Mouse (Mus musculus) stomach, postnatal 0 days (tissue): ENCODE data around the gene Cdt1. TPM values are rescaled to one million over a fixed set of nuclear protein-coding genes. Genes with fewer than 3 reads are reported as not detected.

Experiments used
- ATAC-seq: fragments of 200-750 bp; cut with Nextera tagmentation; 2 replicates; pipeline ENCODE4 v1.8.0; 2017; ENCODE audit not compliant: low FRiP score, low TSS enrichment
- DNase-seq: peaks from one replicate; pipeline ENCODE4 v3.0.0-alpha.2; 2016; ENCODE audit warnings: low spot score
- H3K27ac ChIP-seq: fragments of 300-500 bp; sonication (generic); replicated peaks from 2 replicates; pipeline ENCODE4 v1.5.1; 2014; ENCODE audit warnings: mild to moderate bottlenecking, control low read depth
- H3K27me3 ChIP-seq: fragments of 300-500 bp; sonication (generic); 2 replicates; pipeline ENCODE4 v1.6.1; 2014; ENCODE audit warnings: low read length; ENCODE audit not compliant: control insufficient read depth, insufficient read depth
- H3K36me3 ChIP-seq: fragments of 300-500 bp; sonication (generic); 2 replicates; pipeline ENCODE4 v1.6.1; 2014; ENCODE audit warnings: low read length, mixed read lengths; ENCODE audit not compliant: control insufficient read depth, insufficient read depth
- H3K4me1 ChIP-seq: fragments of 300-500 bp; sonication (generic); replicated peaks from 2 replicates; pipeline ENCODE4 v1.6.1; 2014; ENCODE audit warnings: antibody characterized with exemption; ENCODE audit not compliant: control insufficient read depth, insufficient read depth
- H3K4me2 ChIP-seq: fragments of 300-500 bp; sonication (generic); replicated peaks from 2 replicates; pipeline ENCODE4 v1.6.1; 2014; ENCODE audit warnings: low read depth, mild to moderate bottlenecking, control low read depth, moderate library complexity
- H3K4me3 ChIP-seq: fragments of 300-500 bp; sonication (generic); 2 replicates; pipeline ENCODE4 v1.5.1; 2014; ENCODE audit warnings: low read depth, low read length, control low read depth
- H3K9ac ChIP-seq: fragments of 300-500 bp; sonication (generic); 2 replicates; pipeline ENCODE4 v1.6.1; 2014; ENCODE audit warnings: mild to moderate bottlenecking, low read length, control low read depth, mixed read lengths
- H3K9me3 ChIP-seq: fragments of 300-500 bp; sonication (generic); 2 replicates; pipeline ENCODE4 v1.6.1; 2016; ENCODE audit warnings: low read length; ENCODE audit not compliant: control insufficient read depth
- CTCF ChIP-seq: IDR thresholded peaks from 2 replicates; pipeline ENCODE4 v1.5.1; 2016; ENCODE audit warnings: antibody characterized with exemption, low read depth, mild to moderate bottlenecking, moderate library complexity
- EP300 ChIP-seq: optimal IDR thresholded peaks from 2 replicates; pipeline ENCODE3; 2016; ENCODE audit warnings: antibody characterized with exemption
- WGBS: fragments of 180-500 bp; shearing (Covaris S2); extraction: QIAGEN DNeasy Blood & Tissue Kit; methylation state at CpG from one replicate; pipeline ENCODE4 v1.1.7; 2014; 5-methylcytosine and 5-hydroxymethylcytosine counted together
- polyA plus RNA-seq: library from polyadenylated mRNA; unstranded; fragments of >200 nt; fragmentation: Nextera tagmentation; extraction: Ambion mirVana; gene quantifications from 2 replicates; pipeline ENCODE4 v1.2.1, GENCODE M21; 2015

The Cdt1 gene
- polyA plus RNA-seq, 1 experiment from 2014 or later, result 11.8 TPM

DNA sequence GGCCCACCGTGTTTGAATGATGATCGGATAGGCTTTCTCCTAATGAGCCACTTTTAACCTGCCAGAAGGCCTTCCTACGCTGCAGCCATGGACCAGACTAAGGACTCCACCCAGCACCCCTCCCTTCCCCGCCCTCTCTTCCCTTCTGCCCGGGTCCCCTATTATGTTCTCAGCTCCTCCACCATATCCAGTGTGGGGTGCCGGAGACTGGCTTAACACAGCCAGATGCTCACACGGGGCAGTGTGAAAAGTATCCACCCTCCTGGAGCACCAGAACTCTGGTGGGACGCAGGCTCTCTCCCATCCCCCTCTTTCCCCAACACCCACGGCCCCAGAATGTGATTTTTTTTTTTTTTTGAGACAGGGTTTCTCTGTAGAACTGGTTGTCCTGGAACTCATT lies 5.8 kb downstream of the Cdt1 start:
- Histone ChIP-seq H3K9me3 (no peaks in the 10 kb centered on the region), H3K4me3 (no peak overlapping the region), H3K9ac (no peak overlapping the region), H3K36me3 (peaks cover 11% of the 10 kb centered on the region), H3K4me2 (no peak overlapping the region), H3K4me1 (peaks cover 6% of the 10 kb centered on the region; the same call in 1 of the 2 replicates), H3K27me3 (no peaks in the 10 kb centered on the region), H3K27ac (no peak overlapping the region)
- ATAC-seq (no peak), DNase-seq (no peak)
- TF ChIP-seq CTCF (no peak), EP300 (no peak)
- 55% methylated on average over 9 of the region's 9 CpGs for WGBS

DNA sequence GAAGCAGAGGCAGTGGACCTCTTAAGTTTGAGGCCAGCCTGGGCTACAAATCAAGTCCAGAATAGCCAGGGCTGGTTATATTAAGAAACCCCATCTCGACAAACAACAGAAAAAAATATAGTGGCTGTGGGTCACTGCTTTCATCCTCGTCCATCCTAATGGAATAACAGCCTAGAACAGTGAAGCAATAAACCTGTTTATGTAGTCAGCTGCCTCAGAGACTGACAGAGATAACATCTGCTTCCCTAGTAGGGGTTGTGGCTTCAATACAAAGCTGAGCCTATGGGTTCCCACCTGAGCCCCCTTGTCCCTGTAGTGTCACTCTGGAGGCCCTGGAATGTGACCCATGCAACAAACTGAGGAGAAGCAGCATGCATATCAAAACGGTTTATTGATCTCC lies 6.4 kb downstream of the Cdt1 start:
- no peak overlapping the region for H3K4me3 ChIP-seq
- 39% methylated on average over 3 of the region's 3 CpGs for WGBS
- H3K9ac ChIP-seq, result no peak overlapping the region
- no peaks in the 10 kb centered on the region for H3K9me3 ChIP-seq
- ATAC-seq (no peak), DNase-seq (no peak)
- H3K4me2 ChIP-seq, result no peak overlapping the region
- TF ChIP-seq CTCF (no peak), EP300 (no peak)
- peaks cover 6% of the 10 kb centered on the region; the same call in 1 of the 2 replicates for H3K4me1 ChIP-seq
- no peaks in the 10 kb centered on the region for H3K27me3 ChIP-seq
- peak overlapping the region; percentile 53 for H3K27ac ChIP-seq
- H3K36me3 ChIP-seq, result peaks cover 11% of the 10 kb centered on the region

DNA sequence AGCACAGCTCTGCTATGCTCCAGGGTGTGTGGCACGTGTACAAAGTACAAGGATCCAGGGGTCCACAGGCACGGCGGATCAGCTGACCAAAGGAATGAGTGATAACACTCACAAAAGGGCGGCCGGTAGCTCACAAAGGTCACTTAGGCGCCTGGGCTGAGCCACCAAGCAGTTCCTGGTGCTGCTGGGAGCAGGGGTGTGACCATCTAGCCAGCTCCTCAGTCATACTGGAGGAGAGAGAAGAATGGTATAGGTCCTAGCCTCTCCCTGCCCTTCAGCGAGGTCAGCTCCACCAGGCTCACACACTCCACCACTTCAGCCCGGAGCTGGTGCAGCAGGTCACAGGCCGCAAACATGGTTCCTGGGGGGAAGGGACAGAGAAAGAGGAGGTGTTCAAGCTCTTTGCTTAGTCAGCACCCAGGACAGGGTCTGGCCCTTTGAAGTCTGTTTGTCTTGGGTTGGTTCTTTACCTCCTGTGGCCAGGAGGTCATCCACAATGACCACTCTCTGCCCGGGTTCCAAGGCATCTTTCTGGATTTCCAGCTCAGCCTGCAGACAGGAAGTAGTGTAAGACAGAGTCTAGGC lies 6.9 kb downstream of the Cdt1 start:
- Histone ChIP-seq H3K4me3 (no peak overlapping the region), H3K4me1 (peaks cover 6% of the 10 kb centered on the region; the same call in 1 of the 2 replicates)
- peak; percentile 65 for ATAC-seq

DNA sequence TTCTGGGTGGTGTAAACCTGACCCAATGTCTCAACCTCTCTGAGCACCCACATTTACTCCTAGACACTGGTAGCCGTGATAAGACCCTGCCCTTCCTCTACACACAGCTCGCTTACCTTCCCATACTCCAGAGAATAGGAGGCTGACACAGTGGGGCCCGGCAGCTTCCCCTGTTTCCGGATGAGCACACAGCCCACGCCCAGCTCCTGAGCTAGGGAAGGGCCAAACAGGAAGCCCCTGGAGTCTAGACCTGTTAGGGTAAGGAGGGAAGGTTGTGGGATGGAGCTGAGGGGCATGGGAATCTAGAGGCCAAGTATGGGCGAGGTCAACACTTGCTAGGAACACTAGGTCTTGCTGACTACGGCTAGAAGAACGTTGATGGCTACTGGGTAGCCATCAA lies 7.5 kb downstream of the Cdt1 start:
- Histone ChIP-seq H3K9me3 (no peaks in the 10 kb centered on the region), H3K27me3 (no peaks in the 10 kb centered on the region), H3K4me2 (peak overlapping the region; percentile 69), H3K4me1 (peaks cover 6% of the 10 kb centered on the region; the same call in 1 of the 2 replicates), H3K4me3 (peak overlapping the region; percentile 57; the same call in 1 of the 2 replicates), H3K27ac (peak overlapping the region; percentile 71), H3K9ac (no peak overlapping the region), H3K36me3 (peaks cover 11% of the 10 kb centered on the region)
- TF ChIP-seq CTCF, result no peak
- TF ChIP-seq EP300, result no peak
- peak; percentile 6; the same call in 1 of the 2 replicates for ATAC-seq
- peak; percentile 47 for DNase-seq
- WGBS, result 54% methylated on average over 8 of the region's 8 CpGs

More for the DNA sequence above, 6.9 kb downstream of the Cdt1 start:
- H3K27me3 ChIP-seq, result no peaks in the 10 kb centered on the region
- DNase-seq, result peak; percentile 76
- H3K9ac ChIP-seq, result no peak overlapping the region
- TF ChIP-seq EP300, result no peak
- TF ChIP-seq CTCF, result no peak
- peak overlapping the region; percentile 71 for H3K27ac ChIP-seq
- WGBS, result 37% methylated on average over 10 of the region's 10 CpGs
- H3K9me3 ChIP-seq, result no peaks in the 10 kb centered on the region
- H3K4me2 ChIP-seq, result peak overlapping the region; percentile 69; the same call in 1 of the 2 replicates
- H3K36me3 ChIP-seq, result peaks cover 11% of the 10 kb centered on the region

DNA sequence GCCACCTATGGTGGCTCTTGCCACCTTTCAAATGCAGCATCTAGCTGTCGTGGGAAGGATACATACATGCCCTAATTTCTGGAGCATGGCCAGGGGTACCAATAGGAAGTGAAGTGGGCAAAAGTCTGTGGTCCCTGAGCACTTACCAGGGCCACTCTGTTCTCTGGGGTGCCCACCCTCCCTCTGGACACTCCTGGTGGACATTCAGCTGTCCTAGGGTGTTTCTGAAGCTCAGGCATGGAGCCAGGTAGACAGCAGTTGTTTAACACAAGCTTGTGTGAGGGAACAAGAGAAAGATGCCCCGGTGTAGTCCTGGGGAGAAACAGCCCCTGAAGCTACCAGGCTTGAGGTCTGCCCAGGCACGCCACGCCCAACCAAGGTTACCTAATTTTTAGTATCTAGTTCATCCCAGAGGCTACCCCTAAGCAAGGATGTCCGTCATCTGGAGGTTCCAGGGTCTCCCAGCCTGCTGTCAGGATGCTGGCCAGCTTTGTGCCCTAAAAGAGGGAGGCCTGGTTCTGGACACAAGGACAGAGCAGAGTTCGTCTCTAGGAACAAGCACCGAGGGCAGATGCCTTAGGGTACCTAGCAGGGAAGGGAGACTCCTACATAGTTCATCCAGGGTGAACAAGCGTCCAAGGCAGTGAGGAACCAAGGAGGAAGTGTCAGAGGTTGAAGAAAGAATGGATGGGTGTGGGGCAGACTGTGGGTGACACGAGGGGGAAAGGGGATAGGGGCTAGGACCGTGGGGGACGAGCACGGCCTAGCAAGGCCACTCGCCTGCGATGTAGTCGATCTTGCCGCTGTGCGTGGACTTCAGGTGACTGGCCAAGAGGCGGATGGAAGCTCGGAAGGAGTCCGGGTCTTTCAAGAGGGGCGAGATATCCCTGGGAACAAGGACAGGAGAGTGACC lies 8.2 kb downstream of the Cdt1 start:
- Histone ChIP-seq H3K36me3 (peaks cover 11% of the 10 kb centered on the region), H3K4me2 (peak overlapping the region; percentile 69), H3K9me3 (no peaks in the 10 kb centered on the region), H3K9ac (peak overlapping the region; percentile 70), H3K4me1 (peaks cover 6% of the 10 kb centered on the region; the same call in 1 of the 2 replicates), H3K27me3 (no peaks in the 10 kb centered on the region), H3K4me3 (peak overlapping the region; percentile 57), H3K27ac (peak overlapping the region; percentile 77)
- TF ChIP-seq CTCF, result no peak
- TF ChIP-seq EP300, result no peak
- 11% methylated on average over 21 of the region's 21 CpGs for WGBS
- peak; percentile 1; the same call in 1 of the 2 replicates for ATAC-seq
- DNase-seq, result no peak
